Mouse (Mus musculus): ENCODE data around the gene Fbxl22. TPM values are rescaled to one million over a fixed set of nuclear protein-coding genes. Genes with fewer than 3 reads are reported as not detected.
A peak's percentile ranks its signal among the peaks of the same experiment; 100 is the strongest.

Gene Fbxl22
- polyA plus RNA-seq, 1 experiment from 2014 or later, result not detected

DNA sequence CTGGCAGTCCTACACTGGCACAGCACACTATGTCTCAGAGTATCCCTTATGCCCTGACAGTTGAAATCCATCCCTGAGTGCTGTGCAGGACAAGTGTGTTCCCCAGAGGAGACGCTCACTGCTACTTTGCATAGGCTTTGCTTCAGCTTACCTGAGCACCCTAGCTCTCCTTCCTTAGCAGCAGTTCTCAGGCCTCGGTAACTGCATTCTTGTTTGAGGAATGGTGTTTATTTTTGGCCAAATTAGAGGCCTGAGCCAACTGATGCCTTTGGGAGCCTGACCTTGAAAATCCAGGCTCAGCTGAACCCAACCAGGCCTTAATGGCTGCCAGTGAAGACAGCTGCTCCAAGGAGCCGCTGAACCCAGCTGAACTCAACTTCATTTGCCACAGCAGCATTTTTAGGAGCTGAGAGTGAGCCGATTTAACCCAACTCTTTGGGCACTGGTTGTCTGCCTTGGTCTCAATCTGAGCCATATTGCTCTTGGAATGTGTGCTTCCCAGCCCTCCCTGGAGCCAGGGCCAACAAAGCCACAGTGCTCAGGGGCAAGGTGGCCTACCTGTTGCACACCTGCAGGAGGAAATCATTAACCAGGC, 635 bp downstream of the Fbxl22 start:
- Histone ChIP-seq H3K36me3 (ENCODE audit: inconsistent target) (peaks cover 25% of the 10 kb centered on the region), H3K27ac (no peak overlapping the region), H3K79me2 (ENCODE audit: inconsistent target) (no peaks in the 10 kb centered on the region), H3K4me3 (ENCODE audit: inconsistent target) (no peak overlapping the region)
- WGBS (ENCODE audit: missing documents), result 95% methylated on average over 4 of the region's 4 CpGs

GRCm38 (mm10) chr9:66513150-66513549, 1.2 kb downstream of the Fbxl22 start:
- Histone ChIP-seq H3K36me3 (ENCODE audit: inconsistent target) (peaks cover 27% of the 10 kb centered on the region), H3K79me2 (ENCODE audit: inconsistent target) (no peaks in the 10 kb centered on the region), H3K4me3 (ENCODE audit: inconsistent target) (no peak overlapping the region), H3K27ac (no peak overlapping the region)

- peaks cover 27% of the 10 kb centered on the region for H3K36me3 ChIP-seq (ENCODE audit: inconsistent target)
- 3% methylated on average over 8 of the region's 8 CpGs for WGBS (ENCODE audit: missing documents)
Observed at GRCm38 (mm10) chr9:66512351-66512671, 2.1 kb downstream of the Fbxl22 start.

DNA sequence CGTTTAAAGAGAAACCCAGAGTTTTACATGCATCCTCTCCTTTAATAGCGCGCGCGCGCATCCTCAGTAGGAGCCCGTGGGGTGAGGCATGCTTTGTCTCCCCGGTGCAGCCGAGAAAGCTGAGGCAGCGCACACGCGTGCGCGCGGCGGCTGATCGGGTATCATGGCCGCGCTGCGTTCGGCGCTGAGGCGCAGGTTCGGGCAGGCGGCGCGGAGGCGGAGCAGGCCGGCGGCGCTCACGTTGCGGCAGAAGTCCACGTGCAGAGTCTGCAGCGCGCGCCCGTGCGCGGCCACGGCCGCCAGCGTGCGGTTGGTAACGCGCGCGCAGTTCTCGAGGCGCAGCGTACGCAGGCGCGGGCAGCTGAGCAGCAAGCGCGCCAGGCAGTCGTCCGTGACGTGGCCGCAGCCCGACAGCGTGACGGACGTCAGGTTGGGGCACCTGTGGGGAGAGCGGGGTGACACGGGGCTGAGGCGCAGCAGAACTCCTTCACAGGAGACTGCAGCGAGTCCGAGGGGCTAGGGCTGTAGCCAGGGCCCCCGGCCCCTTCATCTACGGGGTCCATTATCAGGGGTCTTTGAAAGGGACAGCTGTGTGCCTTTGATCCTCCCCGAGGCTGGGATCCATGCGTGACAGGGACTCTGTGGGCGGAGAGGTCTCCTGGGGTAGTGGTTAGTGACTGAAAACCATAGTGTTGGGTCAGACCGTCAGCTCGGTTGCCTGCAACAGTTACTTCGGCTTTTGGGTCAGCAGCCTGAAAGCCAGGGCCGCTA, 2.6 kb downstream of the Fbxl22 start:
- H3K27ac ChIP-seq, result peak overlapping the region; percentile 82
- peak overlapping the region; percentile 78 for H3K4me3 ChIP-seq (ENCODE audit: inconsistent target)
- no peaks in the 10 kb centered on the region for H3K79me2 ChIP-seq (ENCODE audit: inconsistent target)
- peaks cover 31% of the 10 kb centered on the region for H3K36me3 ChIP-seq (ENCODE audit: inconsistent target)
- WGBS (ENCODE audit: missing documents), result 1% methylated on average over 73 of the region's 78 CpGs

More at GRCm38 (mm10) chr9:66512351-66512671, 2.1 kb downstream of the Fbxl22 start:
- H3K79me2 ChIP-seq (ENCODE audit: inconsistent target), result no peaks in the 10 kb centered on the region
- peak overlapping the region; percentile 82 for H3K27ac ChIP-seq
- peak overlapping the region; percentile 78 for H3K4me3 ChIP-seq (ENCODE audit: inconsistent target)

DNA sequence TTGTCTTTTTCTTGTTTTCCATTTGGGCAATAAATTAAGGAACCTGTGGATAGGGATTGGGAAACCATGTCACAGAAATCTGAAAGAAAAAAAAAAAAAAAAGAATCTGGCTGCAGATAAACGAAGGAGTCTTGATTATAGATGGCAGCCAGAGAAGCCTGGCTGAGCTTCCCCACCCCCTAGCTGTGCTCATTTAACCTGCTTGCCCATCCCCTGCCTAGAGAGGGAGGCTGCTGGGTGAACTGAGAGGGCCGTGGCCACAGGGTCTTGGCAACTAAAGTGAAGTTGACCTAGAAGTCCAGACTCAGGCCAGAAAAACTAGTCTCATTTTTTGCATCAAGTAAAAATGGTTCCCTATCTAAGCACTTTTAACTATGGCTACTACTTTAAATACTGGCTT, 3.4 kb downstream of the Fbxl22 start:
- H3K4me3 ChIP-seq (ENCODE audit: inconsistent target), result peak overlapping the region; percentile 55
- WGBS (ENCODE audit: missing documents), result 10% methylated on average over 2 of the region's 2 CpGs
- H3K79me2 ChIP-seq (ENCODE audit: inconsistent target), result no peaks in the 10 kb centered on the region
- peaks cover 34% of the 10 kb centered on the region for H3K36me3 ChIP-seq (ENCODE audit: inconsistent target)
- peak overlapping the region; percentile 32 for H3K27ac ChIP-seq

GRCm38 (mm10) chr9:66510351-66510841, 4.0 kb downstream of the Fbxl22 start:
- WGBS (ENCODE audit: missing documents), result 96% methylated on average over 7 of the region's 7 CpGs
- Histone ChIP-seq H3K79me2 (ENCODE audit: inconsistent target) (no peaks in the 10 kb centered on the region), H3K4me3 (ENCODE audit: inconsistent target) (no peak overlapping the region), H3K27ac (no peak overlapping the region), H3K36me3 (ENCODE audit: inconsistent target) (peaks cover 37% of the 10 kb centered on the region)

- Histone ChIP-seq H3K27ac (no peak overlapping the region), H3K79me2 (ENCODE audit: inconsistent target) (no peaks in the 10 kb centered on the region), H3K4me3 (ENCODE audit: inconsistent target) (no peak overlapping the region), H3K36me3 (ENCODE audit: inconsistent target) (peaks cover 51% of the 10 kb centered on the region)
- 94% methylated on average over 4 of the region's 4 CpGs for WGBS (ENCODE audit: missing documents)
Observed at GRCm38 (mm10) chr9:66508890-66509399, 5.4 kb downstream of the Fbxl22 start.

- Histone ChIP-seq H3K4me3 (ENCODE audit: inconsistent target) (no peak overlapping the region), H3K79me2 (ENCODE audit: inconsistent target) (no peaks in the 10 kb centered on the region), H3K36me3 (ENCODE audit: inconsistent target) (peaks cover 51% of the 10 kb centered on the region), H3K27ac (no peak overlapping the region)
- WGBS (ENCODE audit: missing documents), result 95% methylated on average over 3 of the region's 3 CpGs
Observed at GRCm38 (mm10) chr9:66507684-66508083, 6.7 kb downstream of the Fbxl22 start.

- H3K4me3 ChIP-seq (ENCODE audit: inconsistent target), result no peak overlapping the region
- H3K27ac ChIP-seq, result no peak overlapping the region
- H3K79me2 ChIP-seq (ENCODE audit: inconsistent target), result no peaks in the 10 kb centered on the region
- peaks cover 61% of the 10 kb centered on the region for H3K36me3 ChIP-seq (ENCODE audit: inconsistent target)
Observed at GRCm38 (mm10) chr9:66506424-66506823, 8.0 kb downstream of the Fbxl22 start.

DNA sequence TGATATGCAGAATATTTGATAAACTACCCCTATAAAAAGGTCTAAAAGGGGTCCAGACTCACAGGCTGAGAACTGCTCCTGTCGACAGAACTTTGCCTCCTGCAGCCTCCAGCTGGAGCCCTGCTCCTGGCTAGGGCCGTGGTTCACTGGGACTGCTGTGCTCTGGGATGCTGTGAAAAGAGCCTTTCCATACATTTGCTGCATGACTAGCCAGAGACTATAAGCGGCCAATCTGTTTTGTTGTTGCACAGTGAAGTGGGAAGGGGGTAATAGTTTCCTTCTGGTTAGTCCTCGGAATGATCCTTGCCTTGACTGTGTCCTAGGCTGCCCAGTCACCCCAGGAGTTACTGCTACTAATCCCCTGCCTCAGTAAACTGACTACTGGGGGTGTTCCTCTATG, 8.4 kb downstream of the Fbxl22 start:
- Histone ChIP-seq H3K4me3 (ENCODE audit: inconsistent target) (no peak overlapping the region), H3K36me3 (ENCODE audit: inconsistent target) (peaks cover 65% of the 10 kb centered on the region), H3K79me2 (ENCODE audit: inconsistent target) (no peaks in the 10 kb centered on the region), H3K27ac (no peak overlapping the region)
- 93% methylated on average over 4 of the region's 4 CpGs for WGBS (ENCODE audit: missing documents)

- no peak overlapping the region for H3K4me3 ChIP-seq (ENCODE audit: inconsistent target)
- WGBS (ENCODE audit: missing documents), result 66% methylated on average over 9 of the region's 9 CpGs
- H3K27ac ChIP-seq, result no peak overlapping the region
- peaks cover 72% of the 10 kb centered on the region for H3K36me3 ChIP-seq (ENCODE audit: inconsistent target)
- no peaks in the 10 kb centered on the region for H3K79me2 ChIP-seq (ENCODE audit: inconsistent target)
Observed at GRCm38 (mm10) chr9:66505141-66505917, 9.1 kb downstream of the Fbxl22 start.

DNA sequence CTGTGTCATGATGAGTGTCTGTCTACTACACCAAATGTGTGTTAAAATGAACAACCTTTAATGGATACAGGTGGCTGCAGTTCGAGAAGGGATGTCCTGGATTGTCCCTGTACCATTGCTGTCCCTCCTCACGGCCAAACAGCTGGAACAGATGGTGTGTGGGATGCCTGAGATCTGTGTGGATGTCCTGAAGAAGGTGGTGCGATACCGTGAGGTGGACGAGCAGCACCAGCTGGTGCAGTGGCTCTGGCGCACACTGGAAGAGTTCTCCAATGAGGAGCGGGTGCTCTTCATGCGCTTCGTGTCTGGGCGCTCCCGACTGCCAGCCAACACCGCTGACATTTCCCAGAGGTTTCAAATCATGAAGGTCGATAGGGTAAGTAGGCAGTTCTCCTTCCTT, 9.9 kb downstream of the Fbxl22 start:
- Histone ChIP-seq H3K36me3 (ENCODE audit: inconsistent target) (peaks cover 80% of the 10 kb centered on the region), H3K79me2 (ENCODE audit: inconsistent target) (no peaks in the 10 kb centered on the region), H3K4me3 (ENCODE audit: inconsistent target) (no peak overlapping the region), H3K27ac (no peak overlapping the region)
- WGBS (ENCODE audit: missing documents), result 95% methylated on average over 11 of the region's 13 CpGs

DNA sequence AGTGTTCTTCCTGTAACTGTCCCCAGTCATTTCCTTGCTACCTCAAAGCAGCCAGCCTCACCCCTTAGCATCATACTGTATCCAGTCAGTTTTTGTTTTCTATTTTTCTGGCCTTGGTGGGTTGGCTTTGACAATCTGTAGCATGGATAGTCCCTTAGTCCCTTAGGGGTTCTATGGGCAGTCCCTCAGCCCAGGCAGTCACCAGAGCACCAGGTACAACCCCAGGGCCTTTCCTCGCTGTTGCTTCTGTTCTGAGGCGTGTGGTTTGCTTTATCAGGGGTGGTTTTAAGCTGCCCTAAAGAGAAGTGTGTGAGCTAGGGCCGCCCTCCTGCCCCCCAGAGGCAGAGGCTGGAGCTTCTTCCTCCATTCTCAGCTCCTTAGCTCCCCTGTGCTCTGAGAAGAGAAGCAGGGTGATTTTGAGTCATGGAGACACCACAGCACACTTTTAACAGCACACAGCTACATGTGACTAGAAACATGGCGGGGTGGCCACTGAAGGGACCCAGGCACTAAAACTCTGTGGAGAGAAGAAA, 10.4 kb downstream of the Fbxl22 start:
- 84% methylated on average over 4 of the region's 4 CpGs for WGBS (ENCODE audit: missing documents)
- Histone ChIP-seq H3K27ac (no peak overlapping the region), H3K4me3 (ENCODE audit: inconsistent target) (no peak overlapping the region), H3K79me2 (ENCODE audit: inconsistent target) (no peaks in the 10 kb centered on the region), H3K36me3 (ENCODE audit: inconsistent target) (peaks cover 82% of the 10 kb centered on the region)

- WGBS (ENCODE audit: missing documents), result 98% methylated on average over 2 of the region's 2 CpGs
- Histone ChIP-seq H3K27ac (no peak overlapping the region), H3K79me2 (ENCODE audit: inconsistent target) (no peaks in the 10 kb centered on the region), H3K36me3 (ENCODE audit: inconsistent target) (peaks cover 82% of the 10 kb centered on the region), H3K4me3 (ENCODE audit: inconsistent target) (no peak overlapping the region)
Observed at GRCm38 (mm10) chr9:66501248-66501647, 13.1 kb downstream of the Fbxl22 start.

DNA sequence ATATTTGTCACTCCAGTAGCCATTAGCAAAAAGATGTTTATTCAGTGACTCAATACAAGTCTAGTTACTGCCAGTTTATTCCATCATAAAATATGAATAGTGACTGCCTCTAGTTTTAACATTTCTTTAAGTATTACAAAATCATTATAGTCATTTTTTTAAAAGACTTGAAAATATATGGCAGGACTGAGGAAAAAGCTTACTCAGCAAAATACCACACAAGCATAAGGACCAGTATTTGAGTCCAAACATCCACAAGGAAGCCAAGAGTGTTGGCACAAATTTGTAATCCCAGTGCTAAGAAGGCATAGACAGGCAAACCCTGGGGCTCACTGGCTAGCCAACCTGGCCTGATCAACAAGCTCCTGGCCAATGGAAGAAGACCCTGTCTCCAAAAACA, 20.4 kb downstream of the Fbxl22 start:
- H3K79me2 ChIP-seq (ENCODE audit: inconsistent target), result no peaks in the 10 kb centered on the region
- H3K4me3 ChIP-seq (ENCODE audit: inconsistent target), result no peak overlapping the region
- H3K27ac ChIP-seq, result no peak overlapping the region
- H3K36me3 ChIP-seq (ENCODE audit: inconsistent target), result peaks cover 83% of the 10 kb centered on the region

Data from macrophage (primary cell).